Mouse (Mus musculus): Measurements from ENCODE around the gene Mif. TPM values are rescaled to one million over a fixed set of nuclear protein-coding genes. Genes with fewer than 3 reads are reported as not detected.
A peak's percentile ranks its signal among the peaks of the same experiment; 100 is the strongest.

Gene Mif
- total RNA-seq, 1 experiment, result 1,434 TPM

DNA sequence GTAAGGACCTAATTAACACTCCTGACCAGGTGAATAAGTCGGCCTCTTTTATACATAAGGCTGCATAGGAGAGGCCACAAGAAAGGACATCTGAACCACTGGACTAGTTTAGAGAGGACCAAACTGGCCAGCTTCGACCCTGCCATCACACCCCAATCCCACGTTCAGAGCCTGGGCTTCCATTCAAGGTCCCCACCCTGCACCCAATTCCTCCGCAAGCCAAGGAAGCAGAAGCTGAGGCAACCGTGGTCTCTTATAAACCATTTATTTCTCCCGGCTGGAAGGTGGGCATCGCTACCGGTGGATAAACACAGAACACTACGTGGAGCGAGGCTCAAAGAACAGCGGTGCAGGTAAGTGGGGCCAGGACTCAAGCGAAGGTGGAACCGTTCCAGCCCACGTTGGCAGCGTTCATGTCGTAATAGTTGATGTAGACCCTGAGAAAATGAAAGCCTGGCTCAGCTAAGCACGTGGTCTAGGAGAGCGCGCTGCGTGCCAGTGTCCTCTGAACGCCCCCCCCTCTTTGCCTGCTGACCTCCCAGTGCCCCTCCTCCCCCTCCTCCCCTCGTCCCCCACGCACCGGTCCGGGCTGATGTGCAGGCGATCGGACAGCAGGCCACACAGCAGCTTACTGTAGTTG is 813 bp downstream of the Mif start:
- Histone ChIP-seq H3K36me3 (ENCODE audit: control insufficient read depth, insufficient read depth, low read length, poor library complexity, severe bottlenecking) (peaks cover 30% of the 10 kb centered on the region), H3K9me3 (ENCODE audit: control insufficient read depth, insufficient read depth, low read depth, low read length) (no peaks in the 10 kb centered on the region), H3K9ac (ENCODE audit: insufficient read depth, low read depth, low read length, poor library complexity, severe bottlenecking) (peak overlapping the region; percentile 97), H3K27ac (ENCODE audit: insufficient read depth, low read depth, low read length, poor library complexity, severe bottlenecking) (peak overlapping the region; percentile 98), H3K4me3 (ENCODE audit: insufficient read depth in 1 of 2, low read depth in 1 of 2, low read length in 2 of 2, poor library complexity in 1 of 2, severe bottlenecking in 1 of 2) (peak overlapping the region; percentile 89 to 94), H3K4me1 (ENCODE audit: control insufficient read depth in 2 of 2, insufficient read depth in 2 of 2, low read length in 2 of 2, poor library complexity in 1 of 2) (peaks cover 4 to 24% of the 10 kb centered on the region in 2 experiments; a peak in 3 of 4 replicates)
- in situ Hi-C loops (cut with MboI; ENCODE audit: low sequenced_read_pairs in 2 of 2, unreplicated experiment in 2 of 2), result loop anchor here in 1 of 2 experiments (5.0 kb wide), 1 partner anchor 102 kb away; no protein-coding TSS in a partner anchor
- no peak for DNase-seq (ENCODE audit: low read depth, low spot score)
- TF ChIP-seq ZC3H11A (IDR thresholded peaks at IDR 0.05; ENCODE audit: borderline replicate concordance, low read depth, low read length) (no peak), MAFK (IDR thresholded peaks at IDR 0.05; ENCODE audit: insufficient read depth, low read depth, low read length) (no peak), CHD2 (IDR thresholded peaks at IDR 0.05; ENCODE audit: low read depth, low read length) (no peak), ZNF384 (IDR thresholded peaks at IDR 0.05; ENCODE audit: low read depth, low read length) (no peak), HCFC1 (IDR thresholded peaks at IDR 0.05; ENCODE audit: borderline replicate concordance, insufficient read depth, low read length) (no peak)

DNA sequence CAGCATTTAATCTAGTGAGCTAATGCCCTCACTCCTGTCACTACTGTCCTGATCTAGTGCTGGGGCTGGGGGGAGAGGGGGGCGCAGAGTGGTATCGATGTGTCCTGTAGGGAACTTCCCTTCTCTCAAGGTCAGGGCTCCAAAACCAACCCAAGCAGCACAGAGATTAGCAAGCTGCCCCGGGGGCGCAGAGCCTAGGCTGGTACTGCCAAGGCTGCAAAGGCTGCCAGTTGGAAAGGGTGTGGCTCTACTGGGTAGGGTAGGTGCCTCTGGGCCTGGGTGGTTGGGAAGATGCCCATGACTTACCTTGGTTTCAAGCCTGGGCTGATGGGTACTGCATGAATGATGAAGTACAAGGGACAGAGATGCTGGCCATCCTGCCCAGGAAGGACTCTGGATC is 2.4 kb downstream of the Mif start:
- Histone ChIP-seq H3K36me3 (ENCODE audit: control insufficient read depth, insufficient read depth, low read length, poor library complexity, severe bottlenecking) (peaks cover 30% of the 10 kb centered on the region), H3K9me3 (ENCODE audit: control insufficient read depth, insufficient read depth, low read depth, low read length) (no peaks in the 10 kb centered on the region), H3K4me3 (ENCODE audit: insufficient read depth in 1 of 2, low read depth in 1 of 2, low read length in 2 of 2, poor library complexity in 1 of 2, severe bottlenecking in 1 of 2) (no peak overlapping the region), H3K9ac (ENCODE audit: insufficient read depth, low read depth, low read length, poor library complexity, severe bottlenecking) (no peak overlapping the region), H3K4me1 (ENCODE audit: control insufficient read depth in 2 of 2, insufficient read depth in 2 of 2, low read length in 2 of 2, poor library complexity in 1 of 2) (peaks cover 4 to 26% of the 10 kb centered on the region in 2 experiments; a peak in 3 of 4 replicates), H3K27ac (ENCODE audit: insufficient read depth, low read depth, low read length, poor library complexity, severe bottlenecking) (no peak overlapping the region)
- TF ChIP-seq MAFK (IDR thresholded peaks at IDR 0.05; ENCODE audit: insufficient read depth, low read depth, low read length) (no peak), ZC3H11A (IDR thresholded peaks at IDR 0.05; ENCODE audit: borderline replicate concordance, low read depth, low read length) (no peak), HCFC1 (IDR thresholded peaks at IDR 0.05; ENCODE audit: borderline replicate concordance, insufficient read depth, low read length) (no peak), ZNF384 (IDR thresholded peaks at IDR 0.05; ENCODE audit: low read depth, low read length) (no peak), CHD2 (IDR thresholded peaks at IDR 0.05; ENCODE audit: low read depth, low read length) (no peak)
- in situ Hi-C loops (cut with MboI; ENCODE audit: low sequenced_read_pairs in 2 of 2, unreplicated experiment in 2 of 2), result loop anchor here in 1 of 2 experiments (5.0 kb wide), 1 partner anchor 100 kb away; no protein-coding TSS in a partner anchor
- DNase-seq (ENCODE audit: low read depth, low spot score), result no peak

DNA sequence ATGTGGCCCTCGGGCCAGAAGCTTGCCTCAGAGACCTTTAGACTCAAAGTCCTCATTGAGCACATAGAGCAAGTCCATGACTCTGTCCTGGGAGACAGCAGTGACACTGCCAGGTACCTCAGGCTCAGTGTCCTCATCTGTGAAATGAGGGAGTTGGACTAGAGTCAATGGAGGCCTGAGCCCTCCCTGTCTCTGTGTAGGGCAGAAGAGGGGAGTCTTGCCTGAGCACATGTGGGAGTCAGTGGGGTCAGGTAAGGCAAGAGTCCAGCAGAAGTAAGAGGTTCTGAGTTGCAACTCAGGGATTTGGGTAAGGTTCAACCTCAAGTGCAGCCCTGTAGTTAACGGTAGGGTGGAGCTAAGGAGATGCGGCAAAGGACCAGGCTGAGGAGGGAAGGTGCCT is 3.1 kb downstream of the Mif start:
- TF ChIP-seq CHD2 (IDR thresholded peaks at IDR 0.05; ENCODE audit: low read depth, low read length), result no peak
- TF ChIP-seq MAFK (IDR thresholded peaks at IDR 0.05; ENCODE audit: insufficient read depth, low read depth, low read length), result no peak
- no peak for TF ChIP-seq HCFC1 (IDR thresholded peaks at IDR 0.05; ENCODE audit: borderline replicate concordance, insufficient read depth, low read length)
- no peak for TF ChIP-seq ZC3H11A (IDR thresholded peaks at IDR 0.05; ENCODE audit: borderline replicate concordance, low read depth, low read length)
- no peak for TF ChIP-seq ZNF384 (IDR thresholded peaks at IDR 0.05; ENCODE audit: low read depth, low read length)
- no peak for DNase-seq (ENCODE audit: low read depth, low spot score)
- Histone ChIP-seq H3K36me3 (ENCODE audit: control insufficient read depth, insufficient read depth, low read length, poor library complexity, severe bottlenecking) (peaks cover 30% of the 10 kb centered on the region), H3K27ac (ENCODE audit: insufficient read depth, low read depth, low read length, poor library complexity, severe bottlenecking) (no peak overlapping the region), H3K4me1 (ENCODE audit: control insufficient read depth in 2 of 2, insufficient read depth in 2 of 2, low read length in 2 of 2, poor library complexity in 1 of 2) (peaks cover 4 to 32% of the 10 kb centered on the region in 2 experiments; a peak in 3 of 4 replicates), H3K9ac (ENCODE audit: insufficient read depth, low read depth, low read length, poor library complexity, severe bottlenecking) (no peak overlapping the region), H3K4me3 (ENCODE audit: insufficient read depth in 1 of 2, low read depth in 1 of 2, low read length in 2 of 2, poor library complexity in 1 of 2, severe bottlenecking in 1 of 2) (no peak overlapping the region), H3K9me3 (ENCODE audit: control insufficient read depth, insufficient read depth, low read depth, low read length) (no peaks in the 10 kb centered on the region)
- in situ Hi-C loops (cut with MboI; ENCODE audit: low sequenced_read_pairs in 2 of 2, unreplicated experiment in 2 of 2), result loop anchor here in 1 of 2 experiments (5.0 kb wide), 1 partner anchor 100 kb away; no protein-coding TSS in a partner anchor

- TF ChIP-seq MAFK (IDR thresholded peaks at IDR 0.05; ENCODE audit: insufficient read depth, low read depth, low read length) (no peak), CHD2 (IDR thresholded peaks at IDR 0.05; ENCODE audit: low read depth, low read length) (no peak), ZNF384 (IDR thresholded peaks at IDR 0.05; ENCODE audit: low read depth, low read length) (no peak), ZC3H11A (IDR thresholded peaks at IDR 0.05; ENCODE audit: borderline replicate concordance, low read depth, low read length) (no peak), HCFC1 (IDR thresholded peaks at IDR 0.05; ENCODE audit: borderline replicate concordance, insufficient read depth, low read length) (no peak)
- in situ Hi-C loops (cut with MboI; ENCODE audit: low sequenced_read_pairs in 2 of 2, unreplicated experiment in 2 of 2), result loop anchor here in 1 of 2 experiments (5.0 kb wide), 1 partner anchor 99 kb away; no protein-coding TSS in a partner anchor
- Histone ChIP-seq H3K9me3 (ENCODE audit: control insufficient read depth, insufficient read depth, low read depth, low read length) (no peaks in the 10 kb centered on the region), H3K4me1 (ENCODE audit: control insufficient read depth in 2 of 2, insufficient read depth in 2 of 2, low read length in 2 of 2, poor library complexity in 1 of 2) (peaks cover 4 to 35% of the 10 kb centered on the region in 2 experiments; a peak in 3 of 4 replicates), H3K9ac (ENCODE audit: insufficient read depth, low read depth, low read length, poor library complexity, severe bottlenecking) (no peak overlapping the region), H3K4me3 (ENCODE audit: insufficient read depth in 1 of 2, low read depth in 1 of 2, low read length in 2 of 2, poor library complexity in 1 of 2, severe bottlenecking in 1 of 2) (no peak overlapping the region), H3K27ac (ENCODE audit: insufficient read depth, low read depth, low read length, poor library complexity, severe bottlenecking) (no peak overlapping the region), H3K36me3 (ENCODE audit: control insufficient read depth, insufficient read depth, low read length, poor library complexity, severe bottlenecking) (peaks cover 30% of the 10 kb centered on the region)
- no peak for DNase-seq (ENCODE audit: low read depth, low spot score)
Measured at GRCm38 (mm10) chr10:75856155-75856907, 3.7 kb downstream of the Mif start.

Data from ES-E14 (cell line).